Mouse (Mus musculus) T-helper 1 cell (primary cell): ENCODE measurements around the gene Spint5.

Source experiments
- in situ Hi-C: fragments of 300-600 bp; cut with MboI, MseI; formaldehyde crosslinking; loops from one replicate; pipeline ENCODE4 v1.15.1; 2025; ENCODE audit warnings: high pct_unique_total_duplicates

Gene Spint5

DNA sequence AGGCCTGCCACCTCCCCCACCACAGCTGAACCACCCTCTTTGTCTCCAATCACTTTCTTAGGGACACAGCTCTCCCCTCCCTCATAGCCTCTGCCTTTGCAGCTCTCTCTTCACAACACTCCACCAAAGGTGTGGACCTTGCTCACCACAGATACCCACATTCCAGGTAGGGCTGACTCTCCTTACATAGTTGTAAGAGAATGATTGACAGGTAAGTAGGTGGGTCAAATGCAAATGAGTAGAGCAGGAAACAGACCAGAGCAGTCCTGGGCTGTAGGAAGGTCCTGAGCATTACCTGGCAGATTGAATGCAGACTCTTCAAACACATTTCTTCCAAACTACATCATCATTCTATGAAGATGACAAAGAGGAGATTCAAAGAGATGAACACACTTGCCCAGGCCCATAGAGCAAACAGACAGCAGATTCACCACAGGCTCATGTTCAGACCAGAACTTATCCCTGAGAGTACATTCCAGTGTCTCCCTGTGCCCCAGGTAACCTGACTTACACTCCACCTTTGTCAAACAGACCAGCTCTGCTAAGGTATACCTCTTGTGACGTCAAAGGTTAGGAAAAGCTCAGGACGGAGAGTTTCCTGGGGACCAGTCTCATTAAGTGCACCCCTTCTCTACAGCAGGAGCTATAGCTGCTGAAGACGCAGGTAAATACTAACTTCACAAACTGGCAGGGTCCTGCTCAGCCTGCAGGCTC lies 22.4 kb downstream of the Spint5 start:
- in situ Hi-C loops = no loop called here

DNA sequence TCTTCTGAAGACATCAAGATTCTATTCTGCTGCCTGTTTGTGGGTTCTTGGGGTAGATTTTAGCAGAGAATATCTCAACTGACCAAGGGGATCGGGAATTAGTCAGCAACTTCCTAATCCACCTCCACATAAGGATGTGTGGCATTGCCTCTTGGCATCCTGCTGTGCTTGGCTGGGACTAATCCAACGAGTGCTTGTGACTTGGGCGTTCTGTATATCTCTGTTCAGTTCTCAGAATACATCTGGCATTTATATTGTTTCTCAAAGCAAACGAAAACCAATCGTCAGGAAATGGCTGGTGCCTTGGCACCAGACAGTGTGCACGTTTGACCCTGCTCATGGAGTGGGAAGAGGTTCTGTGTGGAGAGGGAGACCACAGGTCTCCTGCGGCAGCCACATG lies 24.8 kb downstream of the Spint5 start:
- in situ Hi-C loops = no loop called here

- in situ Hi-C loops = no loop called here
These were observed 29.9 kb downstream of the Spint5 start for GRCm38 (mm10) chr2:164744987-164745386.

DNA sequence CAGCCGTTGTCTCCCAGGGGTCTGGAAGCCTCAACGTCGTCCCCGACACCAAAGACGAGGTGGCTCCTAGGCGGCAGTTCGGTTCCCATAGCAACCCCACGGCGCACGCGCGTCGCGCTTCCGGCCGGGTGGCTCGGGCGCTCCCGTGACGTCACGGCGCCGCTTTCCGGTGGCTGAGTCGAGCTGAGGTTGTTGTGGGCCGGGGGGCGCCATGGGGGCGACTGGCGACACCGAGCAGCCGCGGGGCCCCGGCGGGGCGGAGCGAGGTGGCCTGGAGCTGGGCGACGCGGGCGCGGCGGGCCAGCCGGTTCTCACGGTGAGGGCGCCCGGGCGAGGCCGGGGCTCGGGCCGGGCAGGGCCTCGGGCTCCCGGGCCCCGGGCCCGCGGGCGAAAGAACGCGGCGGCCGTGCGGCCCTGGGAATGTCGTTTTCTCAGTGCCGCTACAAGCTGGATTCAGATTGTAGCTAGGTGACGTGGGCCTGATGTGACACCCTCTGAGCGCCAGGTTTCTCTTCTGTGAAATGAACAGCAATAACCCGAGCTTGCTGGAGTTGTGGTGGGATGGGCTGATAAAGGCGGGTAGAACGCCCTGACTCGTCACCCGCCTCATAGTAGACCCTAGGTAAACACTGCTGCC lies 30.9 kb downstream of the Spint5 start, which contains the start of the genes Wfdc3 and Dnttip1:
Wfdc3 (minus strand) TSS at position 89 of the 637 bp plus-strand sequence.
Dnttip1 (plus strand) TSS at position 141 of the 637 bp plus-strand sequence.
- in situ Hi-C loops = no loop called here

GRCm38 (mm10) chr2:164746693-164747092 lies 31.6 kb downstream of the Spint5 start:
- in situ Hi-C loops = no loop called here

- in situ Hi-C loops = no loop called here
These were observed 33.1 kb downstream of the Spint5 start for GRCm38 (mm10) chr2:164748191-164748590.

DNA sequence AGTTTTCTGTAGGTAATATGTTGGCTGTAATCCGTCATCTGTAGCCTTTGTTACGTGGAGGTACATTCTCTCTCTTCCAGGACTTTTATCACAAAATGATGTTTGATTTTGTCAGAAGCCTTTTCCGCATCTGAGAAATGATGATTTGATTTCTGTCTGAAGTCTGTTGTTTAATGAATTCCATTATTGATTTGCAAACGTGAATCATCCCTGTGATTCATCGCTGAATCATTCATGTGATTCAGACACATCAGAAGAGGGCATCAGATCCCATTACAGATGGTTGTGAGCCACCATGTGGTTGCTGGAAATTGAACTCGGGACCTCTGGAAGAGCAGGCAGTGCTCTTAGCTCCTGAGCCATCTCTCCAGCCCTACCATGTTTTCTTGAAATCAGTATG lies 33.9 kb downstream of the Spint5 start:
- in situ Hi-C loops = no loop called here

- in situ Hi-C loops = no loop called here
These were observed 37.3 kb downstream of the Spint5 start for GRCm38 (mm10) chr2:164752454-164752853.

- in situ Hi-C loops = no loop called here
These were observed 39.0 kb downstream of the Spint5 start for GRCm38 (mm10) chr2:164754105-164754504.

- in situ Hi-C loops = no loop called here
These were observed 39.7 kb downstream of the Spint5 start for GRCm38 (mm10) chr2:164754800-164755199.

DNA sequence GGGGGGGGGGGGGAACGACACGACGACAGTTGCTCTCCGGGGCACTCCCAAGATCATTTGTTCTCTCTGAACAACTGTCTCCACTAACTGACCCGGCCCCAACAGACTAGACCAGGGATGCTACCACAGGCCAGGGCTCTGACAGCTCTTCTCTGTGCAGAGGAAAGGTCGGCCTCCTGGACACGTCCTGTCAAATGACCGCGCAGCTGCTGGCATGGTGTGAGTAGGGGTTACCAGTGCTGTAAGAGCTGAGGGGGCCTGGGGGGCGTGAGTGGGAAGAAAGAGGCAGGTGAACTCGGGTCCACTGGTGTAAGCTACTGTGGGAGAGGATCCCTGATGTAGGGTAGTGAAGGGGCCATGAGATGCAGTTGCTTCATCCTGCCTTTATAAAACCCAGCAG lies 42.7 kb downstream of the Spint5 start:
- in situ Hi-C loops = no loop called here

DNA sequence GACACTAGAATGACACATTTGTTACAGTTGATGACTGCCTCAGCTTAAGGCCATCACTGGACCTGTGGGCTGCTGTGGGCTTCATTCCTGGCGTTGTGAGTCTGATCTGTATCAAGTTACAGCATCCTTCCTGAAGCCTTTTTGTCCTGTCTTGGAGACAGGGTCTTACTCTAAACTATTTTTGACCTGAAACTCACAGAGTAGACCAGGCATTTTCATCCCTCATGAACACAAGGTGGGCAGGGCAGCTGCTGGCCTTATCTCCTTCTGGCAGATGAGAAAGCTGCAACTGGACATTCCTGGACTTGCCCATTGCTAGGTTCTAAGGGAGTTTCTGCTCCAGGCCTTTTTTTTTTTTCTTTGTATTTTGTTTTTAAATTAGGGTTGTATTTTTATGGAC lies 43.6 kb downstream of the Spint5 start:
- in situ Hi-C loops = no loop called here

GRCm38 (mm10) chr2:164760059-164760833 lies 45.1 kb downstream of the Spint5 start:
- in situ Hi-C loops = no loop called here

DNA sequence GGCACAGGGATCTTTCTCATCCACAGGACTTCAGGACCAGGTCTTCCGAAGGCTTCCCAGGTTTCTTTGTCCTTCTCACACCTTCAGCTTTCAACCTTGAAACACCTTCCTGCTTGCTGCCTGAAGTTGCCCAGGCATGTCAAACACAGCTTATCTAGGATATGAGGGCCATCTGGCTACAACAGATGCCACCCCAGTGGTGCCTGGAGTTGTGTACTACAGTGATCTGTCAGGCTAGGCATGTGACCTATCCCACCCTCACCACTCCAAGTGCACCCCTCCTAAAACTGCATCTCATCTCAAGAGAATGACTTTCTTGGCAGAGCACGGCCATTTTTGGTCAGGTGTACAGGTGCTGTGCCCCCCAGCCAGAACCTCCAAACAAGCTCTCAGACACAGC lies 46.4 kb downstream of the Spint5 start:
- in situ Hi-C loops = no loop called here

GRCm38 (mm10) chr2:164761971-164762370 lies 46.9 kb downstream of the Spint5 start:
- in situ Hi-C loops = no loop called here

GRCm38 (mm10) chr2:164762593-164762992 lies 47.5 kb downstream of the Spint5 start:
- in situ Hi-C loops = no loop called here

- in situ Hi-C loops = no loop called here
These were observed 50.7 kb downstream of the Spint5 start for GRCm38 (mm10) chr2:164765841-164766240.
